12 mouse cellular contexts compared by ENCODE assay signal in genomic region chr2:106789694-106790328, GRCm38 (mm10).
DNase-seq lines count a peak whose midpoint lies in the region; ATAC-seq and TF ChIP-seq lines count a peak whose summit lies in the region.
"Had no signal": no experiment of that assay in that cellular context is flagged by ENCODE, and none has a peak within 500 bp of the region (broad histone marks: within the 10 kb centered on the region; RNA-seq: fewer than 3 reads in every experiment).

No protein-coding gene starts in this region.

- H3K9me3 ChIP-seq in heart, embryonic 13.5 days, result no peaks in the 10 kb centered on the region
- H3K9me3 ChIP-seq in neural tube, embryonic 13.5 days, result no peaks in the 10 kb centered on the region
- no peaks in the 10 kb centered on the region for H3K9me3 ChIP-seq in limb, embryonic 14.5 days (ENCODE audit: control insufficient read depth, low read length)
- H3K9me3 ChIP-seq in midbrain, embryonic 11.5 days (ENCODE audit: control insufficient read depth, low read length), result no peaks in the 10 kb centered on the region

- peak overlapping the region; percentile 71 for H3K27ac ChIP-seq in heart, embryonic 13.5 days (replicated peaks)
- H3K27ac ChIP-seq in neural tube, embryonic 13.5 days (replicated peaks), result peak overlapping the region; percentile 28; the same call in 1 of the 2 replicates
- peak overlapping the region; percentile 55 for H3K27ac ChIP-seq in limb, embryonic 14.5 days (replicated peaks; ENCODE audit: low read depth, low read length)
- H3K27ac ChIP-seq in midbrain, embryonic 11.5 days (ENCODE audit: low read depth, low read length), result no peak overlapping the region
- H3K27ac ChIP-seq: hindbrain, postnatal 0 days; liver, embryonic 14.5 days had no signal

- intact Hi-C loops in heart, postnatal 25 days (cut with DNase I), result no loop called here

- peaks cover 7% of the 10 kb centered on the region for H3K36me3 ChIP-seq in heart, embryonic 13.5 days
- H3K36me3 ChIP-seq in neural tube, embryonic 13.5 days, result peaks cover 5% of the 10 kb centered on the region; the same call in 1 of the 2 replicates
- H3K36me3 ChIP-seq in limb, embryonic 14.5 days (ENCODE audit: control insufficient read depth, insufficient read depth, low read length), result no peaks in the 10 kb centered on the region
- H3K36me3 ChIP-seq in midbrain, embryonic 11.5 days (ENCODE audit: control insufficient read depth, insufficient read depth, low read length), result no peaks in the 10 kb centered on the region

- no peak overlapping the region for H3K4me3 ChIP-seq in heart, embryonic 13.5 days
- H3K4me3 ChIP-seq in neural tube, embryonic 13.5 days, result no peak overlapping the region
- H3K4me3 ChIP-seq in limb, embryonic 14.5 days (replicated peaks; ENCODE audit: low read length), result no peak overlapping the region
- H3K4me3 ChIP-seq in midbrain, embryonic 11.5 days (ENCODE audit: low read depth, low read length), result no peak overlapping the region

- no peak for ATAC-seq in heart, embryonic 13.5 days (ENCODE audit: extremely low read depth, insufficient number of reproducible peaks, low FRiP score, low TSS enrichment)
- ATAC-seq in neural tube, embryonic 13.5 days (ENCODE audit: low read depth), result no peak
- peak; percentile 87 for ATAC-seq in limb, embryonic 14.5 days (ENCODE audit: low FRiP score, low read depth)
- ATAC-seq in inflammation-experienced regulatory T-cells, adult 6 months, result no peak
- no peak for ATAC-seq in midbrain, embryonic 11.5 days (ENCODE audit: low FRiP score)
- ATAC-seq: hindbrain, postnatal 0 days had no signal

- H3K4me2 ChIP-seq in heart, embryonic 13.5 days, result no peak overlapping the region
- H3K4me2 ChIP-seq in neural tube, embryonic 13.5 days, result no peak overlapping the region
- no peak overlapping the region; the same call in 1 of the 2 replicates for H3K4me2 ChIP-seq in limb, embryonic 14.5 days (replicated peaks; ENCODE audit: low read depth, low read length, severe bottlenecking)
- no peak overlapping the region for H3K4me2 ChIP-seq in midbrain, embryonic 11.5 days

- H3K9ac ChIP-seq in heart, embryonic 13.5 days, result no peak overlapping the region
- H3K9ac ChIP-seq in neural tube, embryonic 13.5 days, result no peak overlapping the region
- no peak overlapping the region for H3K9ac ChIP-seq in limb, embryonic 14.5 days (ENCODE audit: low read depth, low read length, severe bottlenecking)
- no peak overlapping the region for H3K9ac ChIP-seq in midbrain, embryonic 11.5 days (ENCODE audit: low read length)
- H3K9ac ChIP-seq: liver, embryonic 14.5 days had no signal

- no peak for DNase-seq in heart, postnatal 25 days (ENCODE audit: low spot score)
- DNase-seq in neural tube, embryonic 10.5 days (ENCODE audit: extremely low spot score, low spot score), result no peak
- DNase-seq in limb, embryonic 14.5 days (ENCODE audit: low spot score), result peak; percentile 77
- DNase-seq in yolk sac, embryonic 10.5 days (ENCODE audit: low spot score), result peak; percentile 45
- no peak for DNase-seq in midbrain, embryonic 11.5 days (ENCODE audit: low spot score, missing footprints)
- DNase-seq: cerebellum, adult 11-12 months had no signal

- WGBS in heart, embryonic 13.5 days, result 53% methylated on average over 5 of the region's 5 CpGs
- 50% methylated on average over 5 of the region's 5 CpGs for WGBS in neural tube, embryonic 13.5 days
- 17% methylated on average over 5 of the region's 5 CpGs for WGBS in limb, embryonic 14.5 days
- 62% methylated on average over 5 of the region's 5 CpGs for WGBS in midbrain, embryonic 11.5 days

- no peaks in the 10 kb centered on the region for H3K27me3 ChIP-seq in heart, embryonic 13.5 days (replicated peaks)
- no peaks in the 10 kb centered on the region for H3K27me3 ChIP-seq in neural tube, embryonic 13.5 days
- no peaks in the 10 kb centered on the region for H3K27me3 ChIP-seq in limb, embryonic 14.5 days (ENCODE audit: control insufficient read depth, insufficient read depth, low read length)
- no peaks in the 10 kb centered on the region for H3K27me3 ChIP-seq in midbrain, embryonic 11.5 days (ENCODE audit: control insufficient read depth, insufficient read depth, low read length)
- H3K27me3 ChIP-seq: CH12.LX had no signal

- TF ChIP-seq POLR2A in limb, embryonic 14.5 days (IDR thresholded peaks at IDR 0.05; ENCODE audit: borderline replicate concordance, extremely low read depth, insufficient read depth, insufficient read length), result no peak

- peaks cover 48% of the 10 kb centered on the region for H3K4me1 ChIP-seq in heart, embryonic 13.5 days
- peaks cover 34% of the 10 kb centered on the region for H3K4me1 ChIP-seq in neural tube, embryonic 13.5 days (replicated peaks)
- peaks cover 28% of the 10 kb centered on the region for H3K4me1 ChIP-seq in limb, embryonic 14.5 days (ENCODE audit: control insufficient read depth, insufficient read depth, low read length)
- peaks cover 4% of the 10 kb centered on the region; the same call in 1 of the 2 replicates for H3K4me1 ChIP-seq in midbrain, embryonic 11.5 days (ENCODE audit: control insufficient read depth, insufficient read depth, low read length)

Comparison
In these comparisons a context has a peak if more than half of its experiments do, and no peak if none do; other contexts are left out.
1. DNase-seq: peak in limb, embryonic 14.5 days (single experiment) and yolk sac, embryonic 10.5 days (single experiment); none in heart, postnatal 25 days (single experiment), neural tube, embryonic 10.5 days (single experiment) and midbrain, embryonic 11.5 days (single experiment).